Mouse (Mus musculus) forebrain, embryonic 11.5 days (tissue): Measurements from ENCODE around the gene 4930470P17Rik. TPM values are rescaled to one million over a fixed set of nuclear protein-coding genes. Genes with fewer than 3 reads are reported as not detected.
"Not testable (repeated sequence)": the region's sequence is repeated elsewhere in the genome, so short reads cannot be mapped to it uniquely, and the experiment has no call there.

Experiments
- ATAC-seq: fragments of 200-750 bp; cut with Nextera tagmentation; replicated peaks from 2 replicates; pipeline ENCODE4 v1.8.0; 2017; ENCODE audit warnings: moderate TSS enrichment; ENCODE audit not compliant: low FRiP score
- DNase-seq: peaks from one replicate; pipeline ENCODE4 v3.0.0-alpha.2; 2017; ENCODE audit warnings: low spot score
- H3K27ac ChIP-seq: fragments of 300-500 bp; sonication (generic); 2 replicates; pipeline ENCODE4 v1.5.1; 2014; ENCODE audit warnings: low read depth, low read length
- H3K27me3 ChIP-seq: fragments of 300-500 bp; sonication (generic); 2 replicates; pipeline ENCODE4 v1.6.1; 2014; ENCODE audit warnings: mild to moderate bottlenecking, low read length, mixed read lengths; ENCODE audit not compliant: control insufficient read depth, insufficient read depth
- H3K36me3 ChIP-seq: fragments of 300-500 bp; sonication (generic); 2 replicates; pipeline ENCODE4 v1.6.1; 2014; ENCODE audit warnings: mild to moderate bottlenecking, low read length, moderate library complexity, mixed read lengths; ENCODE audit not compliant: control insufficient read depth, insufficient read depth
- H3K4me1 ChIP-seq: fragments of 300-500 bp; sonication (generic); replicated peaks from 2 replicates; pipeline ENCODE4 v1.6.1; 2014; ENCODE audit warnings: low read length, mixed read lengths; ENCODE audit not compliant: control insufficient read depth, insufficient read depth
- H3K4me2 ChIP-seq: fragments of 300-500 bp; sonication (generic); 2 replicates; pipeline ENCODE4 v1.6.1; 2014; ENCODE audit warnings: low read depth, mild to moderate bottlenecking, low read length, moderate library complexity, mixed read lengths; ENCODE audit not compliant: severe bottlenecking
- H3K4me3 ChIP-seq: fragments of 300-500 bp; sonication (generic); 2 replicates; pipeline ENCODE4 v1.5.1; 2014; ENCODE audit warnings: low read depth, low read length
- H3K9ac ChIP-seq: fragments of 300-500 bp; sonication (generic); 2 replicates; pipeline ENCODE4 v1.6.1; 2014; ENCODE audit warnings: low read length
- H3K9me3 ChIP-seq: fragments of 300-500 bp; sonication (generic); 2 replicates; pipeline ENCODE4 v1.6.1; 2016; ENCODE audit warnings: low read length, mixed read lengths; ENCODE audit not compliant: control insufficient read depth
- WGBS: fragments of 180-500 bp; shearing (Covaris S2); extraction: QIAGEN DNeasy Blood & Tissue Kit; methylation state at CpG from one replicate; pipeline ENCODE4 v1.1.7; 2014; 5-methylcytosine and 5-hydroxymethylcytosine counted together
- polyA plus RNA-seq: library from polyadenylated mRNA; unstranded; fragments of >200 nt; fragmentation: Nextera tagmentation; extraction: Ambion mirVana; gene quantifications from 2 replicates; pipeline ENCODE4 v1.2.1, GENCODE M21; 2014

4930470P17Rik gene
- polyA plus RNA-seq, 1 experiment from 2014 or later, result not detected

DNA sequence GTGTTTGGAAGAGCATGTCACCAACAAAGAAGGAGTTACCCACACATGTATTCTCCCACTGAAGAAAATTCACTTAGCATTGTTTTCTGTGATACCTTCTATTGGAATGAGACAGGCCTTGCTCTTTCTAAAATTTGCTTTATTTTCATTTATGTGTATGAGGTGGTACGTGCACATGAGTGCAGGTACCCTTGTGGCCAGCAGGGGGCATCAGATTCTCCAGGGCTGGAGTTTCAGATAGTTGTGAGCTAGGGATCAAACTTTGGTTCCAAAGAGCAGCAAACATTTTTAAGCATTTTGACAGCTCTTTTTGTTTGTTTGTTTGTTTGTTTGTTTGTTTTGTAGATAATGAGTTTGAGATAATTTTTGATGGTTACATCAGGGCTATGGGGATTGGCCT lies 29.6 kb upstream of the 4930470P17Rik start:
- ATAC-seq (no peak), DNase-seq (no peak)
- Histone ChIP-seq H3K27ac (no peak overlapping the region), H3K27me3 (no peaks in the 10 kb centered on the region), H3K36me3 (no peaks in the 10 kb centered on the region), H3K9me3 (peaks cover 5% of the 10 kb centered on the region; the same call in 1 of the 2 replicates), H3K4me3 (no peak overlapping the region), H3K9ac (no peak overlapping the region), H3K4me1 (0 out of 2 replicates have a peak, but pooled peaks cover 2% of the 10 kb centered on the region), H3K4me2 (no peak overlapping the region)
- 95% methylated on average over 1 of the region's 1 CpGs for WGBS

DNA sequence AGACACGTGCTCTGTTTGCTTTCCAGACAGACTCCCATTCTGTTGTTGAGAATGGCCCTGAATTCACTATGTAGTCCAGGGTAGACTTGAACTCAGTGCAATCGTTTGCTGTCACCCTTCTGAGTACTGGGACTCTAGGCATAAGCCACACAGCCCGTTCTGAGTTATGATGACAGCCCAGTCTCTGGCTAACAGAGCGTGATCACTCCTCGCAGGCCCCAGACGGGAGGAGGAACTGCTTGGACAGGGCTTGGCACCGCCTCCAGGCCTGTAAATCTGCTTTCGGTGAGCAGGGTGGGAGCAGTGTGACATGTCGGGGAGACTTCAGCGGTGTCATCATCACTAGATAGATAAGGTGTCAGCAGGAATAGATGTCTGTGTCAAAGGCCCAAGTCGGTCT lies 28.7 kb upstream of the 4930470P17Rik start:
- WGBS, result 91% methylated on average over 11 of the region's 11 CpGs
- DNase-seq (no peak), ATAC-seq (no peak)
- Histone ChIP-seq H3K4me1 (0 out of 2 replicates have a peak, but pooled peaks cover 2% of the 10 kb centered on the region), H3K4me3 (no peak overlapping the region), H3K27me3 (no peaks in the 10 kb centered on the region), H3K9ac (no peak overlapping the region), H3K4me2 (no peak overlapping the region), H3K36me3 (no peaks in the 10 kb centered on the region), H3K9me3 (peaks cover 5% of the 10 kb centered on the region; the same call in 1 of the 2 replicates), H3K27ac (no peak overlapping the region)

- not testable (repeated sequence) for DNase-seq, H3K36me3 ChIP-seq, H3K9ac ChIP-seq, H3K9me3 ChIP-seq, H3K4me1 ChIP-seq, ATAC-seq, H3K27me3 ChIP-seq, H3K4me2 ChIP-seq, H3K4me3 ChIP-seq, H3K27ac ChIP-seq
- 91% methylated on average over 11 of the region's 11 CpGs for WGBS
Observed at GRCm38 (mm10) chr2:170627991-170628390, 26.2 kb upstream of the 4930470P17Rik start.

- ATAC-seq, H3K27me3 ChIP-seq, DNase-seq, H3K4me3 ChIP-seq, H3K36me3 ChIP-seq, H3K4me2 ChIP-seq, H3K9ac ChIP-seq, H3K4me1 ChIP-seq, H3K27ac ChIP-seq, H3K9me3 ChIP-seq: not testable (repeated sequence)
- WGBS, result 85% methylated on average over 1 of the region's 1 CpGs
Observed at GRCm38 (mm10) chr2:170624201-170624880, 22.5 kb upstream of the 4930470P17Rik start.

DNA sequence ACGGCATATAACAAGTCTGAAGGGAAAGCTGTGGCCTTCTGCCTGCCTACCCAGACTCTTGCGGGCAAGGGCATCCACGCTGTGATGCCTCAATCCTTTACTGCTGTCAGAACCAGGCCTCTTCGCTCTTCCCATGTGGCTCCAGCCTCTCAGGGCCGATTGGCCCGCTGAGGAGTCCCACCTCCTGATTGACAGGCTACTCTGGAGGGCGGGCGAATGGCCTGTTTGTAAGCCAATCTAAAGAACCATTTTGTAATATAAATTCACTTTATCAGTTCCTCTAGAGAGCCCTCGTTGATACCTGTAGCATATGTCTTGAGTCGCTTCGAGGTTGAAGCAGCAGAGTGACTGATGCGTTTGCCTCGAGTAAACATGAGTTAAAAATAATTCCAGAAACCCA lies 21.2 kb upstream of the 4930470P17Rik start:
- Histone ChIP-seq H3K27ac (no peak overlapping the region), H3K36me3 (no peaks in the 10 kb centered on the region), H3K27me3 (no peaks in the 10 kb centered on the region), H3K4me1 (no peaks in the 10 kb centered on the region), H3K9me3 (no peaks in the 10 kb centered on the region), H3K4me3 (no peak overlapping the region), H3K4me2 (no peak overlapping the region), H3K9ac (no peak overlapping the region)
- DNase-seq (no peak), ATAC-seq (no peak)
- WGBS, result 91% methylated on average over 13 of the region's 13 CpGs

DNA sequence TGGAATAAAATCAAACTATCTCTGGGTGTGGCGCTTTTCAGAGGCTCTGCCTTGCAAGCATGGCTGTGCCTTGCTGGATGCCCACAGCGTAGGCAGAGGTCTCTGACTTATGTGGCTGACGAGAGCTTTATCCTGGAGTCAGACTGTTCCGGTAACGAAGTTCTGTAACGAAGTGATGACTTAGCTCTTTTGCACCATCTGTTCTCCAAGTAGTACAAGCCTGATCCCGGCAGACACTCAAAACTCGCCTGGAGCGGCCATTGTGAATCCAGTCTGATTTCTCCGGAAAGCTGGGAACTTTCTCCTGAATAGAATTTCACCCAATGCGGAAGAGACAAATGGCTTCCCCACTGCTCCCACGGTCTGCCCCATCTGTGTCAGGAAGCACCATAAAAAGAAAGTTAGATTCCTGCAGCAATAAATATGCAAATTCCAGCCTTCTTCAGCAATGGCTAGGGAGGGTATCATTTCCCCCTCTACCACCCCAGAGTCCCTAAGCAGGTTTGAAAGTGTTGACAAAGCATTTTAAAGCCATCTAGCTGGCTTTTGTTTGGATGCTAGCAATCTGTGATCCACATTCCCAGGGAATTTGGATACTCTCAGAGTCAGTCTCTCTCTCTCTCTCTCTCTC lies 17.2 kb upstream of the 4930470P17Rik start:
- Histone ChIP-seq H3K4me2 (no peak overlapping the region), H3K4me1 (no peaks in the 10 kb centered on the region), H3K4me3 (no peak overlapping the region), H3K27ac (no peak overlapping the region), H3K9ac (no peak overlapping the region), H3K27me3 (no peaks in the 10 kb centered on the region), H3K9me3 (no peaks in the 10 kb centered on the region), H3K36me3 (no peaks in the 10 kb centered on the region)
- no peak for DNase-seq
- ATAC-seq, result no peak
- WGBS, result 72% methylated on average over 12 of the region's 12 CpGs

DNA sequence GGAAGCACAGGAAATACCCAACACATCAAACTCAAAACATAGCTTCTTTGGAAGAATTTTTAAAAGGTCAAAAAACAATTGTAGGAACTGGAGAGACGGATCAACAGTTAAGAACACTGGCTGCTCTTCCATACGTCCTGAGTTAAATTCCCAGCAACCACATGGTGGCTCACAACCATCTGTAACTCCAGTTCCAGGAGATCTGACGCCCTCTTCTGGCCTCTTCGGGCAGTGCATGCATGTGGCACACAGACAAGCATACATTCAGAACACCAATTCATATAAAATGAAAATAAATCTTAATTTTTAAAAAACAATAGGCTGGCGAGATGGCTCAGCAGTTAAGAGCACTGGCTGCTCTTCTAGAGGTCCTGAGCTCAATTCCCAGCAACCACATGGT lies 10.0 kb upstream of the 4930470P17Rik start:
- not testable (repeated sequence) for H3K9me3 ChIP-seq, DNase-seq, ATAC-seq, H3K4me2 ChIP-seq, H3K4me3 ChIP-seq, H3K36me3 ChIP-seq, H3K27me3 ChIP-seq, H3K27ac ChIP-seq, H3K4me1 ChIP-seq, H3K9ac ChIP-seq
- 82% methylated on average over 5 of the region's 5 CpGs for WGBS

GRCm38 (mm10) chr2:170601171-170601570 lies 646 bp downstream of the 4930470P17Rik start:
- H3K9ac ChIP-seq, result no peak overlapping the region
- 86% methylated on average over 5 of the region's 5 CpGs for WGBS
- H3K27ac ChIP-seq, result no peak overlapping the region
- H3K4me3 ChIP-seq, result no peak overlapping the region
- H3K36me3 ChIP-seq, result no peaks in the 10 kb centered on the region
- no peaks in the 10 kb centered on the region for H3K27me3 ChIP-seq
- H3K4me2 ChIP-seq, result no peak overlapping the region
- H3K9me3 ChIP-seq, result no peaks in the 10 kb centered on the region
- DNase-seq (no peak), ATAC-seq (no peak)
- H3K4me1 ChIP-seq, result no peaks in the 10 kb centered on the region

DNA sequence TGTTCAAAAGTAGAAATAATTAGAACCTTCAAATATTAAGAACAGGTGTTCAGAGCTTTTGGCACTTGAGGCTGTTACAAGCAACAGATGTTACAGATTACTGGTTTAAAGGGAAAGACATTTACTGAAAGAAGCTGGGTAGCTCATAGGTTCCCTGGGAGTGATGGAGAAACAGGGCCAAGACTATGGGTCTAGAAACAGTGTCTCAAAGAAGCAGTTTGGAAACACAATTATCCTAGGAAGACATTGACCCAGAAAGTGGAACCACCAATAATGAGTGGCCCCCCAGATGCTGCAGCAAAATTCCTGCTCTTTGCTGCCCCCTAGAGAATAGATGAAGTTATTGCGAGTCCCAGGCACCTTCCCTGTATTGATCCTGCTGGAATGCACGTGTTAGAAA lies 4.2 kb downstream of the 4930470P17Rik start:
- no peak overlapping the region for H3K27ac ChIP-seq
- 16% methylated on average over 2 of the region's 2 CpGs for WGBS
- ATAC-seq (0 out of 2 replicates have a peak, but pooled peaks have one; percentile 21), DNase-seq (no peak)
- H3K9ac ChIP-seq, result no peak overlapping the region
- H3K4me3 ChIP-seq, result no peak overlapping the region
- no peak overlapping the region for H3K4me2 ChIP-seq
- no peaks in the 10 kb centered on the region; the same call in 1 of the 2 replicates for H3K9me3 ChIP-seq
- H3K4me1 ChIP-seq, result no peaks in the 10 kb centered on the region
- no peaks in the 10 kb centered on the region for H3K27me3 ChIP-seq
- no peaks in the 10 kb centered on the region for H3K36me3 ChIP-seq
